Mouse (Mus musculus): Measurements from ENCODE around the gene Alg11. TPM values are rescaled to one million over a fixed set of nuclear protein-coding genes. Genes with fewer than 3 reads are reported as not detected.

The Alg11 gene
- total RNA-seq, 1 experiment: 44.7 TPM

GRCm38 (mm10) chr8:22025241-22025640, 35.3 kb upstream of the Alg11 start:
- H3K36me3 ChIP-seq (ENCODE audit: control insufficient read depth, insufficient read depth, low read length, poor library complexity, severe bottlenecking): no peaks in the 10 kb centered on the region
- TF ChIP-seq ZNF384 (IDR thresholded peaks at IDR 0.05; ENCODE audit: low read depth, low read length) (no peak), MAFK (IDR thresholded peaks at IDR 0.05; ENCODE audit: insufficient read depth, low read depth, low read length) (no peak), HCFC1 (IDR thresholded peaks at IDR 0.05; ENCODE audit: borderline replicate concordance, insufficient read depth, low read length) (no peak), CHD2 (IDR thresholded peaks at IDR 0.05; ENCODE audit: low read depth, low read length) (no peak)
- no peaks in the 10 kb centered on the region for H3K4me1 ChIP-seq (ENCODE audit: control insufficient read depth in 2 of 2, insufficient read depth in 2 of 2, low read length in 2 of 2, poor library complexity in 1 of 2)
- no peak overlapping the region for H3K27ac ChIP-seq (ENCODE audit: insufficient read depth, low read depth, low read length, poor library complexity, severe bottlenecking)
- H3K9ac ChIP-seq (ENCODE audit: insufficient read depth, low read depth, low read length, poor library complexity, severe bottlenecking): no peak overlapping the region
- in situ Hi-C loops (cut with MboI; ENCODE audit: low sequenced_read_pairs in 2 of 2, unreplicated experiment in 2 of 2): no loop called here
- no peak overlapping the region for H3K4me3 ChIP-seq (ENCODE audit: insufficient read depth in 1 of 2, low read depth in 1 of 2, low read length in 2 of 2, poor library complexity in 1 of 2, severe bottlenecking in 1 of 2)
- no peak for DNase-seq (ENCODE audit: low read depth, low spot score)
- no peaks in the 10 kb centered on the region for H3K9me3 ChIP-seq (ENCODE audit: control insufficient read depth, insufficient read depth, low read depth, low read length)

- Histone ChIP-seq H3K27ac (ENCODE audit: insufficient read depth, low read depth, low read length, poor library complexity, severe bottlenecking) (no peak overlapping the region), H3K9me3 (ENCODE audit: control insufficient read depth, insufficient read depth, low read depth, low read length) (no peaks in the 10 kb centered on the region), H3K4me1 (ENCODE audit: control insufficient read depth in 2 of 2, insufficient read depth in 2 of 2, low read length in 2 of 2, poor library complexity in 1 of 2) (no peaks in the 10 kb centered on the region), H3K36me3 (ENCODE audit: control insufficient read depth, insufficient read depth, low read length, poor library complexity, severe bottlenecking) (no peaks in the 10 kb centered on the region), H3K9ac (ENCODE audit: insufficient read depth, low read depth, low read length, poor library complexity, severe bottlenecking) (no peak overlapping the region), H3K4me3 (ENCODE audit: insufficient read depth in 1 of 2, low read depth in 1 of 2, low read length in 2 of 2, poor library complexity in 1 of 2, severe bottlenecking in 1 of 2) (no peak overlapping the region)
- in situ Hi-C loops (cut with MboI; ENCODE audit: low sequenced_read_pairs in 2 of 2, unreplicated experiment in 2 of 2): no loop called here
- 0 out of 2 replicates have a peak, but pooled peaks have one; percentile 3 for TF ChIP-seq ZC3H11A (IDR thresholded peaks at IDR 0.05; ENCODE audit: borderline replicate concordance, low read depth, low read length)
- TF ChIP-seq MAFK (IDR thresholded peaks at IDR 0.05; ENCODE audit: insufficient read depth, low read depth, low read length): no peak
- no peak for TF ChIP-seq CHD2 (IDR thresholded peaks at IDR 0.05; ENCODE audit: low read depth, low read length)
- DNase-seq (ENCODE audit: low read depth, low spot score): no peak
Measured at GRCm38 (mm10) chr8:22028973-22029372, 31.5 kb upstream of the Alg11 start.

- TF ChIP-seq ZNF384 (IDR thresholded peaks at IDR 0.05; ENCODE audit: low read depth, low read length) (no peak), ZC3H11A (IDR thresholded peaks at IDR 0.05; ENCODE audit: borderline replicate concordance, low read depth, low read length) (no peak), MAFK (IDR thresholded peaks at IDR 0.05; ENCODE audit: insufficient read depth, low read depth, low read length) (no peak), CHD2 (IDR thresholded peaks at IDR 0.05; ENCODE audit: low read depth, low read length) (no peak), HCFC1 (IDR thresholded peaks at IDR 0.05; ENCODE audit: borderline replicate concordance, insufficient read depth, low read length) (no peak)
- in situ Hi-C loops (cut with MboI; ENCODE audit: low sequenced_read_pairs in 2 of 2, unreplicated experiment in 2 of 2): no loop called here
- Histone ChIP-seq H3K9ac (ENCODE audit: insufficient read depth, low read depth, low read length, poor library complexity, severe bottlenecking) (no peak overlapping the region), H3K27ac (ENCODE audit: insufficient read depth, low read depth, low read length, poor library complexity, severe bottlenecking) (no peak overlapping the region), H3K4me1 (ENCODE audit: control insufficient read depth in 2 of 2, insufficient read depth in 2 of 2, low read length in 2 of 2, poor library complexity in 1 of 2) (no peaks in the 10 kb centered on the region), H3K9me3 (ENCODE audit: control insufficient read depth, insufficient read depth, low read depth, low read length) (no peaks in the 10 kb centered on the region), H3K36me3 (ENCODE audit: control insufficient read depth, insufficient read depth, low read length, poor library complexity, severe bottlenecking) (no peaks in the 10 kb centered on the region), H3K4me3 (ENCODE audit: insufficient read depth in 1 of 2, low read depth in 1 of 2, low read length in 2 of 2, poor library complexity in 1 of 2, severe bottlenecking in 1 of 2) (no peak overlapping the region)
- no peak for DNase-seq (ENCODE audit: low read depth, low spot score)
Measured at GRCm38 (mm10) chr8:22030990-22031389, 29.5 kb upstream of the Alg11 start.

- no peak overlapping the region for H3K9ac ChIP-seq (ENCODE audit: insufficient read depth, low read depth, low read length, poor library complexity, severe bottlenecking)
- no peaks in the 10 kb centered on the region for H3K9me3 ChIP-seq (ENCODE audit: control insufficient read depth, insufficient read depth, low read depth, low read length)
- H3K4me3 ChIP-seq (ENCODE audit: insufficient read depth in 1 of 2, low read depth in 1 of 2, low read length in 2 of 2, poor library complexity in 1 of 2, severe bottlenecking in 1 of 2): no peak overlapping the region
- H3K27ac ChIP-seq (ENCODE audit: insufficient read depth, low read depth, low read length, poor library complexity, severe bottlenecking): no peak overlapping the region
- peaks cover 0 to 6% of the 10 kb centered on the region in 2 experiments; a peak in 1 of 4 replicates for H3K4me1 ChIP-seq (ENCODE audit: control insufficient read depth in 2 of 2, insufficient read depth in 2 of 2, low read length in 2 of 2, poor library complexity in 1 of 2)
- in situ Hi-C loops (cut with MboI; ENCODE audit: low sequenced_read_pairs in 2 of 2, unreplicated experiment in 2 of 2): no loop called here
- TF ChIP-seq ZC3H11A (IDR thresholded peaks at IDR 0.05; ENCODE audit: borderline replicate concordance, low read depth, low read length) (no peak), CHD2 (IDR thresholded peaks at IDR 0.05; ENCODE audit: low read depth, low read length) (no peak), ZNF384 (IDR thresholded peaks at IDR 0.05; ENCODE audit: low read depth, low read length) (no peak), HCFC1 (IDR thresholded peaks at IDR 0.05; ENCODE audit: borderline replicate concordance, insufficient read depth, low read length) (no peak), MAFK (IDR thresholded peaks at IDR 0.05; ENCODE audit: insufficient read depth, low read depth, low read length) (no peak)
- no peaks in the 10 kb centered on the region for H3K36me3 ChIP-seq (ENCODE audit: control insufficient read depth, insufficient read depth, low read length, poor library complexity, severe bottlenecking)
- DNase-seq (ENCODE audit: low read depth, low spot score): no peak
Measured at GRCm38 (mm10) chr8:22036137-22036536, 24.4 kb upstream of the Alg11 start.

- Histone ChIP-seq H3K4me3 (ENCODE audit: insufficient read depth in 1 of 2, low read depth in 1 of 2, low read length in 2 of 2, poor library complexity in 1 of 2, severe bottlenecking in 1 of 2) (no peak overlapping the region), H3K9ac (ENCODE audit: insufficient read depth, low read depth, low read length, poor library complexity, severe bottlenecking) (no peak overlapping the region), H3K27ac (ENCODE audit: insufficient read depth, low read depth, low read length, poor library complexity, severe bottlenecking) (no peak overlapping the region), H3K9me3 (ENCODE audit: control insufficient read depth, insufficient read depth, low read depth, low read length) (no peaks in the 10 kb centered on the region), H3K4me1 (ENCODE audit: control insufficient read depth in 2 of 2, insufficient read depth in 2 of 2, low read length in 2 of 2, poor library complexity in 1 of 2) (peaks cover 0 to 6% of the 10 kb centered on the region in 2 experiments; a peak in 1 of 4 replicates), H3K36me3 (ENCODE audit: control insufficient read depth, insufficient read depth, low read length, poor library complexity, severe bottlenecking) (no peaks in the 10 kb centered on the region)
- DNase-seq (ENCODE audit: low read depth, low spot score): no peak
- in situ Hi-C loops (cut with MboI; ENCODE audit: low sequenced_read_pairs in 2 of 2, unreplicated experiment in 2 of 2): no loop called here
- TF ChIP-seq HCFC1 (IDR thresholded peaks at IDR 0.05; ENCODE audit: borderline replicate concordance, insufficient read depth, low read length) (no peak), ZC3H11A (IDR thresholded peaks at IDR 0.05; ENCODE audit: borderline replicate concordance, low read depth, low read length) (no peak), MAFK (IDR thresholded peaks at IDR 0.05; ENCODE audit: insufficient read depth, low read depth, low read length) (no peak), ZNF384 (IDR thresholded peaks at IDR 0.05; ENCODE audit: low read depth, low read length) (no peak), CHD2 (IDR thresholded peaks at IDR 0.05; ENCODE audit: low read depth, low read length) (no peak)
Measured at GRCm38 (mm10) chr8:22037022-22037421, 23.5 kb upstream of the Alg11 start.

All from ES-E14 (cell line).